Mouse (Mus musculus) hindbrain, embryonic 10.5 days (tissue): ENCODE results near the gene Hoxa11. TPM values are rescaled to one million over a fixed set of nuclear protein-coding genes. Genes with fewer than 3 reads are reported as not detected.

ENCODE experiments used
- DNase-seq: peaks from one replicate; pipeline ENCODE4 v3.0.0-alpha.2; 2017; ENCODE audit warnings: low spot score
- H3K27ac ChIP-seq: fragments of 300-500 bp; sonication (generic); 2 replicates; pipeline ENCODE4 v1.5.1; 2016; ENCODE audit warnings: mild to moderate bottlenecking, moderate library complexity
- H3K27me3 ChIP-seq: fragments of 300-500 bp; sonication (generic); 2 replicates; pipeline ENCODE4 v1.6.1; 2016; ENCODE audit warnings: mild to moderate bottlenecking; ENCODE audit not compliant: poor library complexity, insufficient read depth, severe bottlenecking
- H3K36me3 ChIP-seq: fragments of 300-500 bp; sonication (generic); 2 replicates; pipeline ENCODE4 v1.6.1; 2016; ENCODE audit warnings: mild to moderate bottlenecking, moderate library complexity
- H3K4me1 ChIP-seq: fragments of 300-500 bp; sonication (generic); replicated peaks from 2 replicates; pipeline ENCODE4 v1.6.1; 2016; ENCODE audit warnings: mild to moderate bottlenecking
- H3K4me3 ChIP-seq: fragments of 300-500 bp; sonication (generic); 2 replicates; pipeline ENCODE4 v1.5.1; 2016; ENCODE audit warnings: mild to moderate bottlenecking, moderate library complexity
- H3K9me3 ChIP-seq: fragments of 300-500 bp; sonication (generic); 2 replicates; pipeline ENCODE4 v1.6.1; 2016; ENCODE audit warnings: mild to moderate bottlenecking, moderate library complexity
- WGBS: fragments of 180-500 bp; shearing (Covaris S2); methylation state at CpG from one replicate; pipeline ENCODE4 v1.1.7; 2016; 5-methylcytosine and 5-hydroxymethylcytosine counted together
- polyA plus RNA-seq: library from polyadenylated mRNA; unstranded; fragments of >200 nt; fragmentation: Nextera tagmentation; extraction: Ambion mirVana; gene quantifications from 2 replicates; pipeline ENCODE4 v1.2.1, GENCODE M21; 2016

Hoxa11 gene
- polyA plus RNA-seq, 1 experiment from 2014 or later: not detected

- Histone ChIP-seq H3K36me3 (no peaks in the 10 kb centered on the region), H3K4me1 (peaks cover 4% of the 10 kb centered on the region; the same call in 1 of the 2 replicates), H3K27ac (no peak within 1 kb of the TSS), H3K9me3 (no peaks in the 10 kb centered on the region), H3K27me3 (peaks cover 100% of the 10 kb centered on the region), H3K4me3 (peak within 1 kb of the TSS; percentile 18; the same call in 1 of the 2 replicates)
- DNase-seq: peak; percentile 87
- under 1% methylated on average over 35 of the region's 35 CpGs for WGBS
These were observed 5.1 kb downstream of the Hoxa11 start, which contains the start of gene Hoxa10 for GRCm38 (mm10) chr6:52240389-52241000. Gene Hoxa10, minus strand, starts transcription at chr6:52240854.

GRCm38 (mm10) chr6:52239625-52240388 lies 5.8 kb downstream of the Hoxa11 start:
- peaks cover 100% of the 10 kb centered on the region for H3K27me3 ChIP-seq
- H3K36me3 ChIP-seq: no peaks in the 10 kb centered on the region
- H3K27ac ChIP-seq: no peak overlapping the region
- 2% methylated on average over 30 of the region's 30 CpGs for WGBS
- no peak for DNase-seq
- H3K4me1 ChIP-seq: 0 out of 2 replicates have a peak, but pooled peaks cover 5% of the 10 kb centered on the region
- H3K9me3 ChIP-seq: no peaks in the 10 kb centered on the region
- peak overlapping the region; percentile 18; the same call in 1 of the 2 replicates for H3K4me3 ChIP-seq

DNA sequence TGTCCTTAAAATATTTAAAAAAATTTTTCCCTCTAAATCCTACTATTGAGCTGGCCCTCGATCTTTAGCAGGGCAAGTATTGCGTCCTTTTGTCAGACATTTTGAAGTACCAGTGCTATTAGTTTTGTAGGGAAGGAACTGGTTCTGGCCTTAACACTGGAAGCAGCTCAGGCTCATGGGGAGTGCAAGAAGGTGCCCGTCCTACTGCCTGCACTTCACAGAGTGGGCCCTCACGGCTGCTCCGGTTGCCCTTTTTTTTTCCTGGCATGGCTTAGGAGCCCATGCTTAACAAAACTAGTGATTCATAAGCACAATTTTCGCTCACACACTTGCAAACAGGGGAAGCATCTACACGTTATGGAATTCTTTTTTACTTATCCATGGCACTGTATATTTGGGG lies 6.6 kb downstream of the Hoxa11 start:
- no peaks in the 10 kb centered on the region for H3K9me3 ChIP-seq
- no peaks in the 10 kb centered on the region for H3K36me3 ChIP-seq
- DNase-seq: no peak
- 3% methylated on average over 7 of the region's 7 CpGs for WGBS
- H3K4me1 ChIP-seq: peaks cover 13% of the 10 kb centered on the region; the same call in 1 of the 2 replicates
- H3K27me3 ChIP-seq: peaks cover 100% of the 10 kb centered on the region
- H3K4me3 ChIP-seq: no peak overlapping the region
- H3K27ac ChIP-seq: no peak overlapping the region

- no peak for DNase-seq
- 2% methylated on average over 7 of the region's 7 CpGs for WGBS
These were observed 7.5 kb downstream of the Hoxa11 start for GRCm38 (mm10) chr6:52238155-52238545.

DNA sequence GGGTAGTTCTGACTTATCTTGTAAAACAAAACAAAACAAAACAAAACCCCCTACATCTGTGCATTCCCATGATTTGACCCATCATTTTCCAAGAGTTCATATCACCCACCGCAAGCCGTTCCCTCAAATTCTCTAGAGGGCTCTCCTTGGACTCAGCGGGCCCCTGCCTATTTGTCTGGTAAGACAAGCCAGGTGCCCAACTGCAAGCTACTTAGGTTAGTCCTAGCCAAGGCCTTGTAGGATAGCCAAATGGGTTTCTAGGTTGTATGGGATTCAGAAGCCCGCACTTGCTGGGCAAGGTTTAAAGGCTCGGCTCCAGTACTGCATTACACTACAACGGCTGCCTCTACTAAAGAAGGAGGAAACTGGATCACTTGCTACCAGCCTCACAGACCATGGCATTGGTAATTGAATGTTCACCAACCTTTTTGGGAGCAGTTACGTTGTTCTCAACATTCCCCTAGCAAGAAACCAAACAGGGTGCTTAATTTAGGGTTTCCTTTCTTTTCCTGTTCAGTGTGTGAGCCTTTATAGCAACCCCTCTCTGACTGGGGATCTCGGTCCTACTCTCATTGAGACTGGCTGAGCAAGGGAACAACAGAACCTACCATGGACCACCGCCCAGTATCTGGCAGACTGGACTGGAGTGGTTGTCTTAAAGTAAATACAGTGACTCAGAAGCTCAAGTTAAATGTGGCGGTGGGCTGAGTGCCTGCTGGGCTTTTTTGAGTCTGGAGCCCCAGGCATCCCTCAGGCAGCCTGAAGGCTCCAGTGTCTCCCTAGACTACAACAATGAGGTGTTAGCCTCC lies 8.1 kb downstream of the Hoxa11 start:
- Histone ChIP-seq H3K4me3 (no peak overlapping the region), H3K4me1 (peaks cover 16% of the 10 kb centered on the region; the same call in 1 of the 2 replicates), H3K9me3 (no peaks in the 10 kb centered on the region), H3K36me3 (no peaks in the 10 kb centered on the region), H3K27me3 (peaks cover 100% of the 10 kb centered on the region), H3K27ac (no peak overlapping the region)
- whole genome bisulfite sequencing: 7% methylated on average over 10 of the region's 10 CpGs
- DNase-seq: no peak

More at GRCm38 (mm10) chr6:52238155-52238545, 7.5 kb downstream of the Hoxa11 start:
- Histone ChIP-seq H3K9me3 (no peaks in the 10 kb centered on the region), H3K4me3 (no peak overlapping the region), H3K27me3 (peaks cover 100% of the 10 kb centered on the region), H3K36me3 (no peaks in the 10 kb centered on the region), H3K4me1 (peaks cover 16% of the 10 kb centered on the region; the same call in 1 of the 2 replicates), H3K27ac (no peak overlapping the region)

DNA sequence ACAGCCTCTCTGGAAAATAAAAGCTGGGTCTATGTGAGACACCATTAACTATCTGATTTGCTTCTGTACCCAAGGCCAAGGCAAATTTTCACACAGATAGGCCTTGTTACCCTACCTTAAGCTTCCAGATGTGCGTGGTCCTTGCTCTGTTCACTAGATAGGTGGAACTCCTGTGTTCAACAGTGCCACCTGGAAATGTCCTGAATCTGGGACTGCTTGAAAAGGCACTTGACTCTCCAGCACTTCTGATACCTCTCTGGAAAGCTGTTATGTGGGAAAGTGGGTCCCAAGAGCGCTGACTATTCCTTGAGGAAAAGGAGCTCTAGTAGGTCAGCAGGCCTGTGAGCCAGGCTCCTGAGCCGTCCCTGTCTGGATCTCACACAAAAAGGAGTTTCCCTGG lies 8.8 kb downstream of the Hoxa11 start:
- Histone ChIP-seq H3K36me3 (no peaks in the 10 kb centered on the region), H3K9me3 (no peaks in the 10 kb centered on the region), H3K4me3 (no peak overlapping the region), H3K27ac (no peak overlapping the region), H3K27me3 (peaks cover 100% of the 10 kb centered on the region), H3K4me1 (peaks cover 16% of the 10 kb centered on the region; the same call in 1 of the 2 replicates)
- DNase-seq: no peak
- WGBS: 5% methylated on average over 3 of the region's 3 CpGs

DNA sequence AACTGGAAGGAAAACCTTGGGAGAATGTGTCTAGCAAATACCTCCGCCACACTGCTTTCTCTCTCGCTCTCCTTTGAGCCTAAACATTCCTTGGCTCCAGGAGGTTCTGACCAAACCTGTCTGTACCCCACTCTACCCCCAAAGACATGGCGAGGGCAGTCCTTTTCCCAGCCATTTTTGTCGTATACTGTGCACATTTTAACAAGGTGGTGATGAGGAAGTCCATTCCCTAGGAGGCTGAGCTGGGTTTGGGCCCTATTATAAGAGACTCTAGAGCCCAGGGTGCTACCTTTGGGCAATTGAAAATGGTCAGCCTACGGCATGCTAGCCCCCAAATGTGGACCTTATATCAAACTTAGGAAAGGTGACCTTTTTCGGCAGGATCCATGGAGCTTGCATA lies 9.7 kb downstream of the Hoxa11 start:
- Histone ChIP-seq H3K9me3 (no peaks in the 10 kb centered on the region), H3K27me3 (peaks cover 100% of the 10 kb centered on the region), H3K4me3 (no peak overlapping the region), H3K4me1 (peaks cover 16% of the 10 kb centered on the region; the same call in 1 of the 2 replicates), H3K27ac (no peak overlapping the region), H3K36me3 (no peaks in the 10 kb centered on the region)
- DNase-seq: no peak
- 26% methylated on average over 6 of the region's 6 CpGs for WGBS

GRCm38 (mm10) chr6:52235267-52235666 lies 10.3 kb downstream of the Hoxa11 start:
- H3K4me3 ChIP-seq: no peak overlapping the region

GRCm38 (mm10) chr6:52234428-52235140 lies 11.0 kb downstream of the Hoxa11 start:
- Histone ChIP-seq H3K27me3 (peaks cover 100% of the 10 kb centered on the region), H3K9me3 (no peaks in the 10 kb centered on the region), H3K36me3 (no peaks in the 10 kb centered on the region), H3K4me3 (no peak overlapping the region), H3K27ac (no peak overlapping the region), H3K4me1 (peaks cover 12% of the 10 kb centered on the region)
- 2% methylated on average over 68 of the region's 68 CpGs for WGBS
- DNase-seq: no peak

More at GRCm38 (mm10) chr6:52235267-52235666, 10.3 kb downstream of the Hoxa11 start:
- WGBS: 24% methylated on average over 9 of the region's 9 CpGs
- Histone ChIP-seq H3K9me3 (no peaks in the 10 kb centered on the region), H3K36me3 (no peaks in the 10 kb centered on the region), H3K27me3 (peaks cover 100% of the 10 kb centered on the region), H3K27ac (no peak overlapping the region), H3K4me1 (peaks cover 15% of the 10 kb centered on the region)
- DNase-seq: no peak

GRCm38 (mm10) chr6:52233546-52234427 lies 11.8 kb downstream of the Hoxa11 start:
- 1% methylated on average over 70 of the region's 70 CpGs for WGBS
- no peak overlapping the region for H3K27ac ChIP-seq
- peaks cover 12% of the 10 kb centered on the region for H3K4me1 ChIP-seq
- DNase-seq: no peak
- H3K36me3 ChIP-seq: no peaks in the 10 kb centered on the region
- H3K4me3 ChIP-seq: no peak overlapping the region
- H3K9me3 ChIP-seq: no peaks in the 10 kb centered on the region
- H3K27me3 ChIP-seq: peaks cover 100% of the 10 kb centered on the region

DNA sequence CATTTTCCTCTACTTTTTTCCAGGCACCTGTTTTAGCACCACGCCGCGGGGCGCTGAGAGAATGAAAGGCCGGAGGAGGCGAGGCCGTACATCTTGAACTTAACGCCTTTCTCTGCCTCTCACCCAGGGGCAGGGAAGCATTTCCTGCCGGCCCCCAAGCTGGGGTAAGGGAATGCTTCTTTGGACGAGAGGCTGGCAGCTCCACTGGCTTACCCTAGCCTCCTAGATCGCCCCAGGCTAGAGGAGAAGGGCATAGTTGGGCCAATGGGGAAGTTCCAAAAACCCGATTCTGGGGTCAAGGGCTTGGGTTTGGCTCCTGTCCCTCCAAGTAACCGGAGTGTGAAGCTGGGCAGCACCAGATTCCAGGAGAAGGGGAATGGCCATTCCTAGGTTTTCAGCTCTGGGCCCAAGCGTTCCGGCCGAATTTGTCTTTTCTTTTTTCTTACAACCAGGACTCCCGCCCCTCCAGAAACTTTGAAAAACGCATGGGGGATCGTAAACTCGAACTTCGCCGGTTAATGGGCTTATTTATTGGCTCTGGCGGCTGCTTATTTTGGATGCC lies 12.5 kb downstream of the Hoxa11 start:
- Histone ChIP-seq H3K36me3 (no peaks in the 10 kb centered on the region), H3K9me3 (no peaks in the 10 kb centered on the region), H3K4me3 (no peak overlapping the region), H3K27ac (no peak overlapping the region), H3K4me1 (peaks cover 12% of the 10 kb centered on the region), H3K27me3 (peaks cover 100% of the 10 kb centered on the region)
- no peak for DNase-seq
- WGBS: 1% methylated on average over 23 of the region's 23 CpGs
